Mouse (Mus musculus): ENCODE data around the gene Pdgfb. TPM values are rescaled to one million over a fixed set of nuclear protein-coding genes. Genes with fewer than 3 reads are reported as not detected.

Pdgfb gene
- polyA plus RNA-seq, 1 experiment from 2014 or later = 3.4 TPM

GRCm38 (mm10) chr15:80053381-80054033 lies 38.7 kb upstream of the Pdgfb start:
- Histone ChIP-seq H3K27ac (ENCODE audit: low read length) (peak overlapping the region; percentile 21; the same call in 1 of the 2 replicates), H3K36me3 (ENCODE audit: control insufficient read depth, insufficient read depth, low read length) (no peaks in the 10 kb centered on the region)

GRCm38 (mm10) chr15:80051782-80052181 lies 37.0 kb upstream of the Pdgfb start:
- Histone ChIP-seq H3K4me1 (ENCODE audit: control insufficient read depth, insufficient read depth, low read length) (peaks cover 5% of the 10 kb centered on the region; the same call in 1 of the 2 replicates), H3K9me3 (replicated peaks; ENCODE audit: control insufficient read depth, low read length) (no peaks in the 10 kb centered on the region), H3K27ac (ENCODE audit: low read length) (peak overlapping the region; percentile 66; the same call in 1 of the 2 replicates), H3K9ac (ENCODE audit: low read length) (no peak overlapping the region), H3K36me3 (ENCODE audit: control insufficient read depth, insufficient read depth, low read length) (no peaks in the 10 kb centered on the region), H3K27me3 (ENCODE audit: control insufficient read depth, insufficient read depth, low read length) (no peaks in the 10 kb centered on the region), H3K4me3 (replicated peaks; ENCODE audit: low read length) (no peak overlapping the region), H3K4me2 (ENCODE audit: low read depth, low read length) (no peak overlapping the region)
- WGBS = 79% methylated on average over 9 of the region's 9 CpGs
- no peak for ATAC-seq (ENCODE audit: insufficient read depth, low FRiP score)

More at GRCm38 (mm10) chr15:80053381-80054033, 38.7 kb upstream of the Pdgfb start:
- no peaks in the 10 kb centered on the region for H3K27me3 ChIP-seq (ENCODE audit: control insufficient read depth, insufficient read depth, low read length)
- no peaks in the 10 kb centered on the region for H3K9me3 ChIP-seq (replicated peaks; ENCODE audit: control insufficient read depth, low read length)
- H3K4me3 ChIP-seq (replicated peaks; ENCODE audit: low read length) = no peak overlapping the region
- no peak overlapping the region for H3K9ac ChIP-seq (ENCODE audit: low read length)
- 78% methylated on average over 8 of the region's 8 CpGs for WGBS
- no peak overlapping the region for H3K4me2 ChIP-seq (ENCODE audit: low read depth, low read length)
- peaks cover 5% of the 10 kb centered on the region; the same call in 1 of the 2 replicates for H3K4me1 ChIP-seq (ENCODE audit: control insufficient read depth, insufficient read depth, low read length)
- no peak for ATAC-seq (ENCODE audit: insufficient read depth, low FRiP score)

- Histone ChIP-seq H3K4me3 (replicated peaks; ENCODE audit: low read length) (no peak overlapping the region), H3K9me3 (replicated peaks; ENCODE audit: control insufficient read depth, low read length) (no peaks in the 10 kb centered on the region), H3K4me2 (ENCODE audit: low read depth, low read length) (no peak overlapping the region), H3K36me3 (ENCODE audit: control insufficient read depth, insufficient read depth, low read length) (no peaks in the 10 kb centered on the region), H3K9ac (ENCODE audit: low read length) (no peak overlapping the region), H3K27me3 (ENCODE audit: control insufficient read depth, insufficient read depth, low read length) (no peaks in the 10 kb centered on the region), H3K27ac (ENCODE audit: low read length) (peak overlapping the region; percentile 3; the same call in 1 of the 2 replicates), H3K4me1 (ENCODE audit: control insufficient read depth, insufficient read depth, low read length) (peaks cover 5% of the 10 kb centered on the region; the same call in 1 of the 2 replicates)
- WGBS = 67% methylated on average over 19 of the region's 19 CpGs
- no peak; the same call in 1 of the 2 replicates for ATAC-seq (ENCODE audit: insufficient read depth, low FRiP score)
Measured at GRCm38 (mm10) chr15:80051092-80051761, 36.5 kb upstream of the Pdgfb start.

- H3K4me1 ChIP-seq (ENCODE audit: control insufficient read depth, insufficient read depth, low read length) = peaks cover 5% of the 10 kb centered on the region; the same call in 1 of the 2 replicates
- no peak overlapping the region for H3K4me2 ChIP-seq (ENCODE audit: low read depth, low read length)
- 0 out of 2 replicates have a peak, but pooled peaks cover 3% of the 10 kb centered on the region for H3K9me3 ChIP-seq (replicated peaks; ENCODE audit: control insufficient read depth, low read length)
- H3K4me3 ChIP-seq (replicated peaks; ENCODE audit: low read length) = no peak overlapping the region
- 0 out of 2 replicates have a peak, but pooled peaks have one; percentile 23 for ATAC-seq (ENCODE audit: insufficient read depth, low FRiP score)
- peak overlapping the region; percentile 6; the same call in 1 of the 2 replicates for H3K27ac ChIP-seq (ENCODE audit: low read length)
- H3K36me3 ChIP-seq (ENCODE audit: control insufficient read depth, insufficient read depth, low read length) = no peaks in the 10 kb centered on the region
- no peaks in the 10 kb centered on the region for H3K27me3 ChIP-seq (ENCODE audit: control insufficient read depth, insufficient read depth, low read length)
- WGBS = 61% methylated on average over 4 of the region's 4 CpGs
- no peak overlapping the region for H3K9ac ChIP-seq (ENCODE audit: low read length)
Measured at GRCm38 (mm10) chr15:80050093-80050492, 35.3 kb upstream of the Pdgfb start.

DNA sequence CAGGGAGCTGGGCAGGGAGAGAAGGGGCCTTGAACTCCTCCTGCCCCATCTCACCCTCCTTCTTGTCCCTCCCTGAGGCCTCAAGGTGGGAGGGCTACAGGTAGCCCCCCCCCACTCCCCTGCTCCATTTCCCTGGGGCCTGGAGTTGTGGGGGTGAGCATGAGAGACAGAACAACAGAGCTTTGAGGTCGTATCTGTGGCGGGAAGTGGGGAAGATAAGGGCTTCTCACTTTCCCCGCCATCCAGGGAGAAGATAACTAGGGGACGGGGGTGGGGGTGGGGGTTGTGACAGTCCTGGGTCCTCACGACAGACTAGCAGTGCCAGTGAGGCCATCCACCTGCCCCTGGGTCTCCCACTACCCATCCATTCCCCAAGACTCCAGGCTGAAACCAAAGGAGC lies 33.2 kb upstream of the Pdgfb start:
- Histone ChIP-seq H3K27me3 (ENCODE audit: control insufficient read depth, insufficient read depth, low read length) (no peaks in the 10 kb centered on the region), H3K36me3 (ENCODE audit: control insufficient read depth, insufficient read depth, low read length) (no peaks in the 10 kb centered on the region), H3K4me2 (ENCODE audit: low read depth, low read length) (no peak overlapping the region), H3K4me1 (ENCODE audit: control insufficient read depth, insufficient read depth, low read length) (no peaks in the 10 kb centered on the region), H3K9ac (ENCODE audit: low read length) (no peak overlapping the region), H3K27ac (ENCODE audit: low read length) (no peak overlapping the region), H3K4me3 (replicated peaks; ENCODE audit: low read length) (no peak overlapping the region), H3K9me3 (replicated peaks; ENCODE audit: control insufficient read depth, low read length) (0 out of 2 replicates have a peak, but pooled peaks cover 3% of the 10 kb centered on the region)
- no peak for ATAC-seq (ENCODE audit: insufficient read depth, low FRiP score)
- 32% methylated on average over 5 of the region's 5 CpGs for WGBS

DNA sequence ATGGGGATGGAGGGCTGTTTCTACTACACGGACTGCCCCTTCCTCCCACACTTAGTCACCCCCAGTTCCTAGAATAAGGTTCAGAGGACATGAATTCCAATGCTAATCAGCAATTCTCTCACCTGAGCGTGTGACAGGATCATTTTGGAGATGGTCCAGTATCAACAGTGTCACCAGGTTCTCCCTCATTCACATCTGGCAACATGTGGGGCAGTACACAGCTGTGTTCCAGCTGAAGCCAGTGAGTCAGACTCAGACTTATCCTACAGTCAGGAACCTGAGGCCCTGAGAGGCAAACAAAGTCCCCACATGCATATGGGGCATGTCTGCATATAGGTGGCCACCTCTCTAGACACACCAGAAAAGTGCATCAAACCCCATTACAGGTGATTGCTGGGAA lies 32.5 kb upstream of the Pdgfb start:
- Histone ChIP-seq H3K4me1 (ENCODE audit: control insufficient read depth, insufficient read depth, low read length) (no peaks in the 10 kb centered on the region), H3K9ac (ENCODE audit: low read length) (no peak overlapping the region), H3K27me3 (ENCODE audit: control insufficient read depth, insufficient read depth, low read length) (no peaks in the 10 kb centered on the region), H3K27ac (ENCODE audit: low read length) (no peak overlapping the region), H3K36me3 (ENCODE audit: control insufficient read depth, insufficient read depth, low read length) (no peaks in the 10 kb centered on the region), H3K4me2 (ENCODE audit: low read depth, low read length) (no peak overlapping the region), H3K4me3 (replicated peaks; ENCODE audit: low read length) (no peak overlapping the region), H3K9me3 (replicated peaks; ENCODE audit: control insufficient read depth, low read length) (0 out of 2 replicates have a peak, but pooled peaks cover 3% of the 10 kb centered on the region)
- no peak for ATAC-seq (ENCODE audit: insufficient read depth, low FRiP score)
- WGBS = 77% methylated on average over 2 of the region's 2 CpGs

DNA sequence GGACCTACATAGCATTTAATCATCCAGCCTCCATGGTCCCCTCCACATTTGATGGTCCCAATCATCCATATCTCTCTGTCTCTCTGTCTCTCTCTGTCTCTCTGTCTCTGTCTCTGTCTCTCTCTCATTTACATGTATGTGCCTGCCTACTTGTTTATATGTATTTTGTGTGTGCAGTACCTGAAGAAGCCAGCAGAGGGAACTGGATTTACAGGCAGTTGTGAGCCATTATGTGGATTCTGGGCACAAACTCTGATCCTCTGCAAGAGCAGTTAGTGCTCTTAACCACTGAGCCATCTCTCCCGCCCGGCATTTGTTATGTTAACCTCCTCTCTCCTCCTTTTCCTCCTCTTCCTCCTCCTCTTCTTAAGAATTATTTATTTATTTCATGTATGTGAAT lies 31.0 kb upstream of the Pdgfb start:
- no peak overlapping the region for H3K4me2 ChIP-seq (ENCODE audit: low read depth, low read length)
- H3K4me3 ChIP-seq (replicated peaks; ENCODE audit: low read length) = no peak overlapping the region
- WGBS = 100% methylated on average over 2 of the region's 2 CpGs
- no peaks in the 10 kb centered on the region for H3K36me3 ChIP-seq (ENCODE audit: control insufficient read depth, insufficient read depth, low read length)
- H3K9me3 ChIP-seq (replicated peaks; ENCODE audit: control insufficient read depth, low read length) = 0 out of 2 replicates have a peak, but pooled peaks cover 3% of the 10 kb centered on the region
- no peak for ATAC-seq (ENCODE audit: insufficient read depth, low FRiP score)
- no peaks in the 10 kb centered on the region for H3K4me1 ChIP-seq (ENCODE audit: control insufficient read depth, insufficient read depth, low read length)
- no peak overlapping the region for H3K9ac ChIP-seq (ENCODE audit: low read length)
- H3K27me3 ChIP-seq (ENCODE audit: control insufficient read depth, insufficient read depth, low read length) = no peaks in the 10 kb centered on the region
- no peak overlapping the region for H3K27ac ChIP-seq (ENCODE audit: low read length)

GRCm38 (mm10) chr15:80044249-80044648 lies 29.5 kb upstream of the Pdgfb start:
- 86% methylated on average over 10 of the region's 10 CpGs for WGBS
- no peaks in the 10 kb centered on the region for H3K4me1 ChIP-seq (ENCODE audit: control insufficient read depth, insufficient read depth, low read length)
- H3K36me3 ChIP-seq (ENCODE audit: control insufficient read depth, insufficient read depth, low read length) = no peaks in the 10 kb centered on the region
- H3K9me3 ChIP-seq (replicated peaks; ENCODE audit: control insufficient read depth, low read length) = 0 out of 2 replicates have a peak, but pooled peaks cover 3% of the 10 kb centered on the region
- no peak overlapping the region; the same call in 1 of the 2 replicates for H3K9ac ChIP-seq (ENCODE audit: low read length)
- no peak overlapping the region for H3K4me2 ChIP-seq (ENCODE audit: low read depth, low read length)
- H3K27me3 ChIP-seq (ENCODE audit: control insufficient read depth, insufficient read depth, low read length) = no peaks in the 10 kb centered on the region
- H3K4me3 ChIP-seq (replicated peaks; ENCODE audit: low read length) = no peak overlapping the region
- ATAC-seq (ENCODE audit: insufficient read depth, low FRiP score) = no peak
- no peak overlapping the region for H3K27ac ChIP-seq (ENCODE audit: low read length)

DNA sequence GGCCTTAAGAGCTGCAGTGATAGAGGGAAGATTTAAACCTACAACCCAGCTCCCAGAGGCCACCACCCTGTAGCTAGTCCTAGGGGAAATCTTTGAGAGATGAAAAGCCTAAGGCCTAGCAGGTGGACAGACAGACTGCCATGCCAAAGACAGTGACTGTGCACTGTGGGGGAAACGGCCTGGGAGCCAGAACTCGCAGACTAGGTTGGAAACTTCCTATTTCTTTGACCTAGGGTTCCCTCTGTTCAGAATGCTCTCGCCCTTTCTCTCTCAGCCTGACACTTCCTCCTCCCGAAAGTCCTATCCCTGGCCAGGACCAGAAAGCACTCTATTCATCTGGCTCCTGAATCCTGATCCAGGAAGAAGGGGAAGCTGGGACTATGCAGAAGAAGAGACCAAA lies 27.4 kb upstream of the Pdgfb start:
- H3K4me3 ChIP-seq (replicated peaks; ENCODE audit: low read length) = no peak overlapping the region
- H3K9ac ChIP-seq (ENCODE audit: low read length) = no peak overlapping the region
- WGBS = 80% methylated on average over 4 of the region's 4 CpGs
- H3K4me2 ChIP-seq (ENCODE audit: low read depth, low read length) = no peak overlapping the region
- no peaks in the 10 kb centered on the region for H3K4me1 ChIP-seq (ENCODE audit: control insufficient read depth, insufficient read depth, low read length)
- ATAC-seq (ENCODE audit: insufficient read depth, low FRiP score) = no peak
- no peaks in the 10 kb centered on the region for H3K27me3 ChIP-seq (ENCODE audit: control insufficient read depth, insufficient read depth, low read length)
- H3K27ac ChIP-seq (ENCODE audit: low read length) = no peak overlapping the region
- H3K36me3 ChIP-seq (ENCODE audit: control insufficient read depth, insufficient read depth, low read length) = no peaks in the 10 kb centered on the region
- H3K9me3 ChIP-seq (replicated peaks; ENCODE audit: control insufficient read depth, low read length) = 0 out of 2 replicates have a peak, but pooled peaks cover 3% of the 10 kb centered on the region
